Comparison of ENCODE assay signal across 9 mouse cellular contexts in the genomic region with DNA sequence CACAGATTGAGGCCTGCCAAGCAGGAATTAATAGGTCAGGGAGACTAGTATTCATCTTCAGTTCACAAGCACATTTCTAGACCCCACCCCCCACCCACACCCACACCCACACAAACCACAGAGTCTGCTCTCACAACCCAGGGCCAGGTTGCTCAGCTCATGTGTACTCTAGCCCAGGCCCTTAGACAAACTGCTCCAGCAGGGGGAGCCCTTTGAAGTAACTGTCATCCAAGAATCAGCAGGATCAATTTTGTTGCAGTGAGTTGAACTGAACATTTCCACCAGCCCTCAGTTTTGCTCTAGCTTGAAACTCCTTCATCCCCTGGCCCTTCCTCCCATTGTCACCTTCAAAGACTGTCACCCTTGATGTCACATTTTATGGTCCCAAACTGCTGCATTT.
A peak's percentile ranks its signal among the peaks of the same experiment; 100 is the strongest.
DNase-seq lines count a peak whose midpoint lies in the region; ATAC-seq and TF ChIP-seq lines count a peak whose summit lies in the region.
"Had no signal": no experiment of that assay in that cellular context is flagged by ENCODE, and none has a peak within 500 bp of the region (broad histone marks: within the 10 kb centered on the region; RNA-seq: fewer than 3 reads in every experiment).

No protein-coding gene starts in this region.

- H3K27ac ChIP-seq in heart, embryonic 11.5 days (ENCODE audit: low read depth, low read length): no peak overlapping the region
- no peak overlapping the region for H3K27ac ChIP-seq in kidney, postnatal 0 days
- H3K27ac ChIP-seq in thymus, adult 2 months (ENCODE audit: control insufficient read depth, insufficient read depth, low read length): no peak overlapping the region

- no peak for TF ChIP-seq POLR2A in thymus, adult 2 months (IDR thresholded peaks at IDR 0.05; ENCODE audit: control insufficient read depth, extremely low read depth, insufficient read depth, low read length, poor library complexity)

- no peaks in the 10 kb centered on the region for H3K4me1 ChIP-seq in heart, embryonic 11.5 days (ENCODE audit: control insufficient read depth, insufficient read depth, low read length)
- H3K4me1 ChIP-seq in kidney, postnatal 0 days (replicated peaks; ENCODE audit: insufficient read depth, low read length): no peaks in the 10 kb centered on the region
- H3K4me1 ChIP-seq in thymus, adult 2 months (replicated peaks; ENCODE audit: control insufficient read depth, insufficient read depth, low read length): no peaks in the 10 kb centered on the region

- H3K9me3 ChIP-seq in heart, embryonic 11.5 days (replicated peaks; ENCODE audit: control insufficient read depth, low read length): no peaks in the 10 kb centered on the region
- H3K9me3 ChIP-seq in kidney, postnatal 0 days (replicated peaks; ENCODE audit: low read length): no peaks in the 10 kb centered on the region

- peak; percentile 72 for TF ChIP-seq CTCF in kidney, postnatal 0 days (IDR thresholded peaks at IDR 0.05; ENCODE audit: low read depth)
- TF ChIP-seq CTCF in thymus, adult 2 months (IDR thresholded peaks at IDR 0.05; ENCODE audit: borderline replicate concordance, control insufficient read depth, extremely low read depth, insufficient read depth, low read length, poor library complexity): no peak

- H3K4me2 ChIP-seq in heart, embryonic 11.5 days: no peak overlapping the region
- no peak overlapping the region for H3K4me2 ChIP-seq in kidney, postnatal 0 days (ENCODE audit: low read length)

- no peak for ATAC-seq in heart, embryonic 11.5 days (replicated peaks; ENCODE audit: insufficient number of reproducible peaks, low FRiP score, low TSS enrichment)
- no peak for ATAC-seq in kidney, postnatal 0 days (replicated peaks; ENCODE audit: low FRiP score, low read depth)
- ATAC-seq in megakaryocyte progenitor cell, adult 5-6 weeks (replicated peaks; ENCODE audit: poor library complexity): peak; percentile 41

- H3K4me3 ChIP-seq in heart, embryonic 11.5 days (ENCODE audit: low read depth, low read length): no peak overlapping the region
- H3K4me3 ChIP-seq in kidney, postnatal 0 days (replicated peaks; ENCODE audit: low read depth, low read length): no peak overlapping the region
- no peak overlapping the region for H3K4me3 ChIP-seq in thymus, adult 2 months (ENCODE audit: control insufficient read depth, insufficient read depth, low read length)

- peak; percentile 74 for DNase-seq in heart, adult 11 months
- peak; percentile 77 for DNase-seq in testis, postnatal 10 days (ENCODE audit: low spot score)
- no peak for DNase-seq in testis, postnatal 14 days (ENCODE audit: low spot score)
- DNase-seq in embryo, embryonic 11 days: peak; percentile 74
- DNase-seq in kidney, postnatal 0 days (ENCODE audit: low spot score): peak; percentile 33
- DNase-seq in thymus, adult 2 months: no peak

- H3K9ac ChIP-seq in heart, embryonic 11.5 days (ENCODE audit: low read depth, low read length): no peak overlapping the region
- H3K9ac ChIP-seq in kidney, postnatal 0 days (ENCODE audit: low read depth, low read length): no peak overlapping the region

- H3K27me3 ChIP-seq in heart, embryonic 11.5 days (ENCODE audit: control insufficient read depth, insufficient read depth, low read length): no peaks in the 10 kb centered on the region
- H3K27me3 ChIP-seq in kidney, postnatal 0 days (ENCODE audit: insufficient read depth, low read length): no peaks in the 10 kb centered on the region
- no peaks in the 10 kb centered on the region for H3K27me3 ChIP-seq in thymus, adult 2 months (ENCODE audit: control insufficient read depth, insufficient read depth, low read length)

- H3K36me3 ChIP-seq in heart, embryonic 11.5 days (ENCODE audit: control insufficient read depth, insufficient read depth, low read length): no peaks in the 10 kb centered on the region
- H3K36me3 ChIP-seq in kidney, postnatal 0 days (ENCODE audit: insufficient read depth, low read length): no peaks in the 10 kb centered on the region
- no peaks in the 10 kb centered on the region for H3K36me3 ChIP-seq in thymus, adult 2 months (ENCODE audit: control insufficient read depth, insufficient read depth, low read length)
- H3K36me3 ChIP-seq: G1E had no signal

Comparison
In these comparisons a context has a peak if more than half of its experiments do, and no peak if none do; other contexts are left out.
1. DNase-seq: peak in heart, adult 11 months (single experiment), testis, postnatal 10 days (single experiment), embryo, embryonic 11 days (single experiment) and kidney, postnatal 0 days (single experiment); none in testis, postnatal 14 days (single experiment) and thymus, adult 2 months (single experiment).